Comparison of ENCODE assay signal across 9 mouse cellular contexts in genomic region chr9:13681581-13682038, GRCm38 (mm10).
DNase-seq lines count a peak whose midpoint lies in the region; ATAC-seq and TF ChIP-seq lines count a peak whose summit lies in the region.
"Had no signal": no experiment of that assay in that cellular context is flagged by ENCODE, and none has a peak within 500 bp of the region (broad histone marks: within the 10 kb centered on the region; RNA-seq: fewer than 3 reads in every experiment).

No protein-coding gene starts in this region.

- peak overlapping the region; percentile 63 for H3K27ac ChIP-seq in forebrain, embryonic 13.5 days
- H3K27ac ChIP-seq in liver, embryonic 14.5 days = no peak overlapping the region
- H3K27ac ChIP-seq in neural tube, embryonic 13.5 days (replicated peaks) = peak overlapping the region; percentile 72

- H3K4me1 ChIP-seq in forebrain, embryonic 13.5 days = peaks cover 16% of the 10 kb centered on the region
- H3K4me1 ChIP-seq in liver, embryonic 14.5 days (replicated peaks; ENCODE audit: control insufficient read depth in 2 of 2, insufficient read depth in 2 of 2, low read length in 1 of 2) = peaks cover 0 to 22% of the 10 kb centered on the region in 2 experiments; a peak in 2 of 4 replicates
- H3K4me1 ChIP-seq in neural tube, embryonic 13.5 days (replicated peaks) = peaks cover 22% of the 10 kb centered on the region

- H3K4me3 ChIP-seq in forebrain, embryonic 13.5 days = 0 out of 2 replicates have a peak overlapping the region, but pooled peaks have one; percentile 14
- no peak overlapping the region for H3K4me3 ChIP-seq in liver, embryonic 14.5 days (ENCODE audit: insufficient read depth in 1 of 2, low read depth in 2 of 2, low read length in 2 of 2)
- no peak overlapping the region for H3K4me3 ChIP-seq in neural tube, embryonic 13.5 days
- H3K4me3 ChIP-seq: myocyte had no signal

- peak overlapping the region; percentile 41 for H3K4me2 ChIP-seq in forebrain, embryonic 13.5 days
- H3K4me2 ChIP-seq in liver, embryonic 14.5 days (ENCODE audit: low read depth) = no peak overlapping the region
- peak overlapping the region; percentile 37 for H3K4me2 ChIP-seq in neural tube, embryonic 13.5 days

- DNase-seq in urinary bladder, adult 18-20 months (ENCODE audit: low spot score in 2 of 2) = peak; percentile 26 to 35
- no peak for DNase-seq in urinary bladder, postnatal 25 days (ENCODE audit: low spot score)
- peak; percentile 41 for DNase-seq in heart, postnatal 4 days
- peak; percentile 58 to 82 for DNase-seq in layer of hippocampus, adult 18-20 months (ENCODE audit: low spot score in 2 of 2)
- DNase-seq in liver, embryonic 14.5 days (ENCODE audit: low read depth in 3 of 3, low spot score in 3 of 3) = peak in 1 of 3 experiments; percentile 12

- no peak overlapping the region for H3K9ac ChIP-seq in forebrain, embryonic 13.5 days
- H3K9ac ChIP-seq in liver, embryonic 14.5 days (replicated peaks) = no peak overlapping the region
- no peak overlapping the region for H3K9ac ChIP-seq in neural tube, embryonic 13.5 days

- no peaks in the 10 kb centered on the region for H3K9me3 ChIP-seq in forebrain, embryonic 13.5 days (replicated peaks)
- H3K9me3 ChIP-seq in liver, embryonic 14.5 days (ENCODE audit: control insufficient read depth, low read length) = no peaks in the 10 kb centered on the region
- no peaks in the 10 kb centered on the region for H3K9me3 ChIP-seq in neural tube, embryonic 13.5 days

- 0 out of 2 replicates have a peak, but pooled peaks have one; percentile 14 for TF ChIP-seq CTCF in liver, embryonic 14.5 days (IDR thresholded peaks at IDR 0.05; ENCODE audit: low read depth)

- ATAC-seq in forebrain, embryonic 13.5 days = peak; percentile 98
- 0 out of 2 replicates have a peak, but pooled peaks have one; percentile 31 for ATAC-seq in liver, embryonic 14.5 days (ENCODE audit: insufficient read depth)
- peak; percentile 95 for ATAC-seq in neural tube, embryonic 13.5 days (ENCODE audit: low read depth)
- no peak for ATAC-seq in inflammation-experienced regulatory T-cells, adult 6 months

- WGBS in forebrain, embryonic 13.5 days = 4% methylated on average over 8 of the region's 8 CpGs
- 16% methylated on average over 8 of the region's 8 CpGs for WGBS in liver, embryonic 14.5 days (ENCODE audit: insufficient replicate concordance)
- WGBS in neural tube, embryonic 13.5 days = 2% methylated on average over 8 of the region's 8 CpGs

- TF ChIP-seq EP300 in liver, embryonic 14.5 days (IDR thresholded peaks at IDR 0.05; ENCODE audit: low read depth) = no peak

- H3K36me3 ChIP-seq in forebrain, embryonic 13.5 days (ENCODE audit: poor library complexity, severe bottlenecking) = 0 out of 2 replicates have a peak, but pooled peaks cover 3% of the 10 kb centered on the region
- H3K36me3 ChIP-seq in liver, embryonic 14.5 days (replicated peaks; ENCODE audit: control insufficient read depth, insufficient read depth, low read depth) = no peaks in the 10 kb centered on the region
- no peaks in the 10 kb centered on the region for H3K36me3 ChIP-seq in neural tube, embryonic 13.5 days

- H3K27me3 ChIP-seq in forebrain, embryonic 13.5 days = no peaks in the 10 kb centered on the region
- H3K27me3 ChIP-seq in liver, embryonic 14.5 days (ENCODE audit: control insufficient read depth, insufficient read depth, low read length) = no peaks in the 10 kb centered on the region
- H3K27me3 ChIP-seq in neural tube, embryonic 13.5 days = no peaks in the 10 kb centered on the region
